Mouse (Mus musculus) cerebellum, postnatal 4 days (tissue): ENCODE results near the gene Uchl4.
"Not testable (repeated sequence)": the region's sequence is repeated elsewhere in the genome, so short reads cannot be mapped to it uniquely, and the experiment has no call there.

Source experiments
- DNase-seq, 2 experiments: peaks; one replicate each; pipeline ENCODE4 v3.0.0; 2022; ENCODE audit warnings: low spot score in 2 of 2, mixed read lengths in 1 of 2

Gene Uchl4

GRCm38 (mm10) chr9:64231674-64232073 is 3.3 kb upstream of the Uchl4 start:
- no peak for DNase-seq

- no peak for DNase-seq
Measured at GRCm38 (mm10) chr9:64232257-64232957, 2.6 kb upstream of the Uchl4 start.

- no peak for DNase-seq
Measured at GRCm38 (mm10) chr9:64233656-64234055, 1.3 kb upstream of the Uchl4 start.

GRCm38 (mm10) chr9:64236056-64236455 is 1.1 kb downstream of the Uchl4 start:
- no peak for DNase-seq

GRCm38 (mm10) chr9:64240116-64240515 is 5.1 kb downstream of the Uchl4 start:
- DNase-seq: no peak

GRCm38 (mm10) chr9:64240681-64241080 is 5.7 kb downstream of the Uchl4 start:
- no peak for DNase-seq

GRCm38 (mm10) chr9:64242381-64242831 is 7.4 kb downstream of the Uchl4 start:
- no peak for DNase-seq

- DNase-seq: no peak
Measured at GRCm38 (mm10) chr9:64249371-64249770, 14.4 kb downstream of the Uchl4 start.

- no peak for DNase-seq
Measured at GRCm38 (mm10) chr9:64250111-64250730, 15.2 kb downstream of the Uchl4 start.

- DNase-seq: peak in 1 of 2 experiments; percentile 13
Measured at GRCm38 (mm10) chr9:64252591-64253020, 17.6 kb downstream of the Uchl4 start.

GRCm38 (mm10) chr9:64253021-64253904 is 18.3 kb downstream of the Uchl4 start, which contains the start of gene Map2k1:
Gene Map2k1 (minus strand): TSS chr9:64253631.
- DNase-seq: peak; percentile 99 to 100

- no peak for DNase-seq
Measured at GRCm38 (mm10) chr9:64255422-64255821, 20.4 kb downstream of the Uchl4 start.

GRCm38 (mm10) chr9:64256204-64256603 is 21.2 kb downstream of the Uchl4 start:
- no peak for DNase-seq

GRCm38 (mm10) chr9:64259906-64260305 is 24.9 kb downstream of the Uchl4 start:
- DNase-seq: no peak

GRCm38 (mm10) chr9:64261023-64261422 is 26.0 kb downstream of the Uchl4 start:
- DNase-seq: no peak

- no peak for DNase-seq
Measured at GRCm38 (mm10) chr9:64264813-64265212, 29.8 kb downstream of the Uchl4 start.

- no peak for DNase-seq
Measured at GRCm38 (mm10) chr9:64267231-64267630, 32.2 kb downstream of the Uchl4 start.

- no peak for DNase-seq
Measured at GRCm38 (mm10) chr9:64268196-64268595, 33.2 kb downstream of the Uchl4 start.

GRCm38 (mm10) chr9:64268836-64269235 is 33.8 kb downstream of the Uchl4 start:
- DNase-seq: not testable (repeated sequence)

- DNase-seq: no peak
Measured at GRCm38 (mm10) chr9:64271249-64271648, 36.2 kb downstream of the Uchl4 start.

GRCm38 (mm10) chr9:64272611-64273010 is 37.6 kb downstream of the Uchl4 start:
- DNase-seq: peak in 1 of 2 experiments; percentile 44

- DNase-seq: no peak
Measured at GRCm38 (mm10) chr9:64273757-64274156, 38.8 kb downstream of the Uchl4 start.
